Mouse (Mus musculus) lung, adult 2 months (tissue): ENCODE data around the gene Lmntd1.

Experiments used
- CTCF ChIP-seq: fragments of 200-500 bp; IDR thresholded peaks from 2 replicates; pipeline ENCODE4 v1.5.1; 2011; ENCODE audit warnings: mild to moderate bottlenecking, low read length, control low read depth; ENCODE audit not compliant: insufficient read depth
- POLR2A ChIP-seq: fragments of 200-500 bp; IDR thresholded peaks from 2 replicates; pipeline ENCODE4 v1.6.1; 2011; ENCODE audit warnings: low read depth, mild to moderate bottlenecking, control low read depth, low read length, borderline replicate concordance; ENCODE audit errors: extremely low read depth

DNA sequence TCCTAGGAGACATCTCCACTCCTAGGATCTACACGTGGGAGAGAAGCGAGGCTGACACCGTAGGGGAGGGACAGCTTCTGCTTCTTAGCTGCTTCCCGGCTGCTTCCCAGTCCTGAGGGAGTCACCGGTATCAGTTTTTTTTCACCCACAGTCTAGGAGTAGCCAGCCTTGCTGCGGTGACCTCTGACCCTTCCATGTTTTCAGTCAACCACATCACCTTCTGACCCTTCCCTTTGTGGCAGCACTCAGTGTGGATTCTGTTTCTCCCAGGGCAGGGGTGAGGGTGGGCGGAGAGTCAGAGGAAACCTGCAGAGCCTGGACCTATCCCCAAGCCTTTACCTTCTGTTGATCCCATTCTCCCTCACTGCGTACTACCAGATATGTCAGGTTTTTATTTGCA lies 102.9 kb downstream of the Lmntd1 start:
- TF ChIP-seq POLR2A (no peak), CTCF (no peak)
